Mouse (Mus musculus) neural tube, embryonic 14.5 days (tissue): Measurements from ENCODE around the gene Ptpn9. TPM values are rescaled to one million over a fixed set of nuclear protein-coding genes. Genes with fewer than 3 reads are reported as not detected.
"Not testable (repeated sequence)": the region's sequence is repeated elsewhere in the genome, so short reads cannot be mapped to it uniquely, and the experiment has no call there.

Source experiments
- ATAC-seq: fragments of 200-750 bp; cut with Nextera tagmentation; 2 replicates; pipeline ENCODE4 v1.8.0; 2017; ENCODE audit warnings: low read depth, mild to moderate bottlenecking, moderate TSS enrichment, moderate library complexity
- H3K27ac ChIP-seq: fragments of 300-500 bp; sonication (generic); 2 replicates; pipeline ENCODE4 v1.5.1; 2014; ENCODE audit warnings: low read depth, mild to moderate bottlenecking, control low read depth, low read length, moderate library complexity, mixed read lengths
- H3K27me3 ChIP-seq: fragments of 300-500 bp; sonication (generic); 2 replicates; pipeline ENCODE4 v1.6.1; 2014; ENCODE audit warnings: low read length; ENCODE audit not compliant: control insufficient read depth, insufficient read depth
- H3K36me3 ChIP-seq: fragments of 300-500 bp; sonication (generic); 2 replicates; pipeline ENCODE4 v1.6.1; 2014; ENCODE audit warnings: low read length, mixed read lengths; ENCODE audit not compliant: control insufficient read depth, insufficient read depth
- H3K4me1 ChIP-seq: fragments of 300-500 bp; sonication (generic); 2 replicates; pipeline ENCODE4 v1.6.1; 2014; ENCODE audit warnings: low read length; ENCODE audit not compliant: control insufficient read depth, insufficient read depth
- H3K4me2 ChIP-seq: fragments of 300-500 bp; sonication (generic); 2 replicates; pipeline ENCODE4 v1.6.1; 2014; ENCODE audit warnings: mild to moderate bottlenecking, low read depth, low read length, control low read depth
- H3K4me3 ChIP-seq: fragments of 300-500 bp; sonication (generic); 2 replicates; pipeline ENCODE4 v1.5.1; 2014; ENCODE audit warnings: low read depth, low read length, control low read depth, mixed read lengths
- H3K9ac ChIP-seq: fragments of 300-500 bp; sonication (generic); replicated peaks from 2 replicates; pipeline ENCODE4 v1.6.1; 2014; ENCODE audit warnings: low read depth, mild to moderate bottlenecking, control low read depth, low read length, mixed read lengths
- H3K9me3 ChIP-seq: fragments of 300-500 bp; sonication (generic); 2 replicates; pipeline ENCODE4 v1.6.1; 2016; ENCODE audit warnings: low read length; ENCODE audit not compliant: control insufficient read depth
- WGBS: fragments of 180-500 bp; shearing (Covaris S2); extraction: QIAGEN DNeasy Blood & Tissue Kit; methylation state at CpG from one replicate; pipeline ENCODE4 v1.1.7; 2014; 5-methylcytosine and 5-hydroxymethylcytosine counted together
- polyA plus RNA-seq: library from polyadenylated mRNA; unstranded; fragments of >200 nt; fragmentation: Nextera tagmentation; extraction: Ambion mirVana; gene quantifications from 2 replicates; pipeline ENCODE4 v1.2.1, GENCODE M21; 2014

The Ptpn9 gene
- polyA plus RNA-seq, 1 experiment from 2014 or later = 31.3 TPM

GRCm38 (mm10) chr9:56961591-56961990 is 33.1 kb upstream of the Ptpn9 start:
- Histone ChIP-seq H3K4me1 (no peaks in the 10 kb centered on the region), H3K27me3 (no peaks in the 10 kb centered on the region), H3K27ac (no peak overlapping the region), H3K36me3 (peaks cover 13% of the 10 kb centered on the region; the same call in 1 of the 2 replicates), H3K4me3 (no peak overlapping the region), H3K9ac (no peak overlapping the region), H3K9me3 (no peaks in the 10 kb centered on the region), H3K4me2 (no peak overlapping the region)
- ATAC-seq = no peak
- WGBS = 96% methylated on average over 3 of the region's 3 CpGs

- Histone ChIP-seq H3K4me1 (no peaks in the 10 kb centered on the region), H3K9ac (no peak overlapping the region), H3K36me3 (0 out of 2 replicates have a peak, but pooled peaks cover 8% of the 10 kb centered on the region), H3K4me3 (no peak overlapping the region), H3K27ac (no peak overlapping the region), H3K27me3 (no peaks in the 10 kb centered on the region), H3K9me3 (no peaks in the 10 kb centered on the region), H3K4me2 (no peak overlapping the region)
- 86% methylated on average over 2 of the region's 2 CpGs for WGBS
- ATAC-seq = no peak
Observed at GRCm38 (mm10) chr9:56970158-56970557, 24.6 kb upstream of the Ptpn9 start.

- H3K9me3 ChIP-seq = no peaks in the 10 kb centered on the region
- WGBS = 83% methylated on average over 8 of the region's 8 CpGs
- no peak overlapping the region for H3K9ac ChIP-seq
- no peak overlapping the region for H3K4me3 ChIP-seq
- no peak overlapping the region for H3K27ac ChIP-seq
- no peak for ATAC-seq
- 0 out of 2 replicates have a peak, but pooled peaks cover 8% of the 10 kb centered on the region for H3K36me3 ChIP-seq
- H3K4me2 ChIP-seq = no peak overlapping the region
- H3K27me3 ChIP-seq = no peaks in the 10 kb centered on the region
- no peaks in the 10 kb centered on the region for H3K4me1 ChIP-seq
Observed at GRCm38 (mm10) chr9:56973960-56974524, 20.7 kb upstream of the Ptpn9 start.

- Histone ChIP-seq H3K27ac (no peak overlapping the region), H3K9me3 (no peaks in the 10 kb centered on the region), H3K27me3 (no peaks in the 10 kb centered on the region), H3K4me1 (no peaks in the 10 kb centered on the region), H3K36me3 (0 out of 2 replicates have a peak, but pooled peaks cover 8% of the 10 kb centered on the region), H3K4me3 (no peak overlapping the region), H3K4me2 (no peak overlapping the region), H3K9ac (no peak overlapping the region)
- WGBS = 85% methylated on average over 3 of the region's 3 CpGs
- ATAC-seq = no peak
Observed at GRCm38 (mm10) chr9:56975199-56975598, 19.5 kb upstream of the Ptpn9 start.

GRCm38 (mm10) chr9:56980186-56980585 is 14.5 kb upstream of the Ptpn9 start:
- Histone ChIP-seq H3K9me3 (no peaks in the 10 kb centered on the region), H3K4me2 (no peak overlapping the region), H3K4me1 (no peaks in the 10 kb centered on the region), H3K27me3 (no peaks in the 10 kb centered on the region), H3K36me3 (0 out of 2 replicates have a peak, but pooled peaks cover 3% of the 10 kb centered on the region), H3K9ac (no peak overlapping the region), H3K4me3 (no peak overlapping the region), H3K27ac (no peak overlapping the region)
- WGBS = 93% methylated on average over 6 of the region's 6 CpGs
- ATAC-seq = no peak

GRCm38 (mm10) chr9:56981502-56981901 is 13.2 kb upstream of the Ptpn9 start:
- Histone ChIP-seq H3K27ac (no peak overlapping the region), H3K4me2 (no peak overlapping the region), H3K9me3 (no peaks in the 10 kb centered on the region), H3K9ac (no peak overlapping the region), H3K4me1 (no peaks in the 10 kb centered on the region), H3K36me3 (0 out of 2 replicates have a peak, but pooled peaks cover 3% of the 10 kb centered on the region), H3K27me3 (no peaks in the 10 kb centered on the region), H3K4me3 (no peak overlapping the region)
- 78% methylated on average over 1 of the region's 1 CpGs for WGBS
- no peak for ATAC-seq

- peak overlapping the region; percentile 93 for H3K27ac ChIP-seq
- H3K4me3 ChIP-seq = peak overlapping the region; percentile 89
- ATAC-seq = peak; percentile 65
- H3K36me3 ChIP-seq = no peaks in the 10 kb centered on the region
- H3K4me1 ChIP-seq = peaks cover 4% of the 10 kb centered on the region; the same call in 1 of the 2 replicates
- no peaks in the 10 kb centered on the region; the same call in 1 of the 2 replicates for H3K27me3 ChIP-seq
- H3K4me2 ChIP-seq = peak overlapping the region; percentile 48
- H3K9me3 ChIP-seq = no peaks in the 10 kb centered on the region
- under 1% methylated on average over 70 of the region's 80 CpGs for WGBS
- peak overlapping the region; percentile 97 for H3K9ac ChIP-seq
Observed at GRCm38 (mm10) chr9:56995198-56996027, 690 bp downstream of the Ptpn9 start.

GRCm38 (mm10) chr9:56996028-56996346 is 1.3 kb downstream of the Ptpn9 start:
- Histone ChIP-seq H3K27ac (peak overlapping the region; percentile 93), H3K4me2 (peak overlapping the region; percentile 48), H3K9me3 (no peaks in the 10 kb centered on the region), H3K4me1 (peaks cover 4% of the 10 kb centered on the region; the same call in 1 of the 2 replicates), H3K4me3 (peak overlapping the region; percentile 89), H3K27me3 (no peaks in the 10 kb centered on the region; the same call in 1 of the 2 replicates), H3K36me3 (no peaks in the 10 kb centered on the region), H3K9ac (peak overlapping the region; percentile 97)
- ATAC-seq = no peak
- WGBS = 0% methylated on average over 5 of the region's 5 CpGs

- H3K9me3 ChIP-seq, H3K4me2 ChIP-seq, ATAC-seq, H3K36me3 ChIP-seq, H3K27ac ChIP-seq, H3K4me1 ChIP-seq, H3K9ac ChIP-seq, H3K4me3 ChIP-seq, H3K27me3 ChIP-seq: not testable (repeated sequence)
- 88% methylated on average over 1 of the region's 1 CpGs for WGBS
Observed at GRCm38 (mm10) chr9:56997206-56997605, 2.5 kb downstream of the Ptpn9 start.
